Mouse (Mus musculus): ENCODE measurements around the gene Cbln1. TPM values are rescaled to one million over a fixed set of nuclear protein-coding genes. Genes with fewer than 3 reads are reported as not detected.

Cbln1 gene
- polyA plus RNA-seq, 1 experiment from 2014 or later: not detected

DNA sequence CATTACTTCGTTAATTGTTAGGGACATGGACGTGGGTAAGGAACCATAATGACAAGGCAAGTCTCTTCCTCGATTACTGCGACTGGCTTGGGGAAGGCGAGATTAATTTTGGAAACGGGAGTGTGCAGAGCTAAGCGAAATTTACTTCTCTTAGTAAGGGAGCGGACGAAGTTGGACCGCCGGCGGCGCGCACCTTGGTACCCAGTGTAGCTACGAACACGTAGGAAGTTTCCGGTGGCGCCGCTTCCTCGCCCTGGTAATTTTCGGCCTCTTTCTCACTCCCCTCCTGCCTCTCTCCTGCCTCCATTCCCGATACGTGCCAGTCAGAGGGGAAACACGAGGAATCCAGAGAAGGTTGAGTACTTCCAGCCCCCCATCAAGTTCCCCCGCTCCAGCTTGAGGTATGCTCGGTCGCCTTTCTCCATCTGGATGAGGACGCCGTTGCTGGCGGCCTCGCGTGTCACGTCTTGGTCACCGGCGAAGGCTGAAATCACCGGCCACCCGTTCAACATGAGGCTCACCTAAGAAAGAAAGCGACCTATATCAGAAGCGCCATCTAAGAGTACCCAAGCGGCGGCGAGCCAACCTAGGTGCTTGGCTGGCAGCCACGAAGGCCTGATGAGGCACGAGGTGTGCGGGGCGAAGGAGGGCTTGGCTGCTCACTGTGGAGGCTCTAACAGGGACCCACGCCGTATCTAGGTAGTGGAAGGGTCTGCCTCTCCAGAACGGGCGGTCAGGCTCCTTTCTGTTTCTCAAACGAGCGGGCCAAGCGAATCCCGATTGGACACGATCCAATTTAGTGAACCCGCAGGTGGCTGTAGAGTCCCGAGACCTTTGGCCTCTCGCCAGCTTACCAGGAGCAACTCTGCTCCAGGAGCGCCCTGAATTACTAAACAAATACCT is 2.2 kb downstream of the Cbln1 start:
- no peak for ATAC-seq (replicated peaks; ENCODE audit: insufficient number of reproducible peaks, insufficient read depth, low FRiP score, low read depth)
- 1% methylated on average over 59 of the region's 59 CpGs for WGBS
- H3K4me2 ChIP-seq: peak overlapping the region; percentile 96
- no peak overlapping the region for H3K9ac ChIP-seq
- H3K4me1 ChIP-seq (replicated peaks): peaks cover 45% of the 10 kb centered on the region
- peaks cover 96% of the 10 kb centered on the region for H3K27me3 ChIP-seq
- H3K27ac ChIP-seq: no peak overlapping the region
- H3K4me3 ChIP-seq: peak overlapping the region; percentile 38
- no peaks in the 10 kb centered on the region for H3K9me3 ChIP-seq (replicated peaks)
- H3K36me3 ChIP-seq: no peaks in the 10 kb centered on the region

DNA sequence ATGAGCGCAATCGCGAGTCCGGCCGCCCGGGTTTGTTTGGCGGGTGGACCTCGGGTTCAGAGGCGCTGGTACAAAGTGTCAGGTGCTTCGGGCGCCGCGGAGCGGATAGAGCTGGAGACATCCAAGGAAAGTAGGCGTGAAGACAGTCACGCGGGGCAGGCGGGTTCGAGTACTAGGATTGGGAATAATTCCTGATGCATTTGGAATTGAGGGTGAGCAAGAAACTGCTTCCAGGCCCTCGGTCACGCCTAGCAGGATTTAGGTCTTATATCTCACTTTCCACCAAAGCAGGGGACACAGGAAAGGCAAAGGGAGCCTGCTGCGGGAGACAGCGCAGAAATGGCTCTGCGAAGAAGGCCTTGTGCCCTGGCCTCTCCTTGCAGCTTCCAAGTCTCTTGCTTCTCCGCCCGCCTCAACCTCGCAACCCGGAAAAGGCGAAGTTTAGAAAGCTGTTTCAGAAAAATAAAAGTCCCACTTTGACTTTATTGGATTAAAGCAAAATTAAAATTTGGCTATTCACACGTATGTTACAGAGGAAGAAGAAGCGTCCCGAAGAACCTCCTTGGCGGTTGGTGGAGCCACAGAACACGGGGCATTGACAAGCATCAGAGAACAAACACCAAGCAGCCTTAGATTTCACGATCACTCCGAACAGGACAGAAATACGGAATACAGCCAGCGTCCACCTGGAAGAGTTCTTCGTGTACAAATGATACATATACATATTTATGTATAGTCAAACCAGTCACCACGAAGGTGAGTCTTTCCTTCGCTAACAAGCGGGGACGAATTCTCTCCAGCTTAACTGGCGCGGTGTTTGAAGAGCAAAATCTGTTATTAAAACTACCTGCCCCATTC is 3.2 kb downstream of the Cbln1 start:
- ATAC-seq (replicated peaks; ENCODE audit: insufficient number of reproducible peaks, insufficient read depth, low FRiP score, low read depth): no peak
- Histone ChIP-seq H3K4me2 (peak overlapping the region; percentile 20), H3K9ac (no peak overlapping the region), H3K9me3 (replicated peaks) (no peaks in the 10 kb centered on the region), H3K4me3 (peak overlapping the region; percentile 5; the same call in 1 of the 2 replicates), H3K36me3 (no peaks in the 10 kb centered on the region), H3K27me3 (peaks cover 95% of the 10 kb centered on the region), H3K4me1 (replicated peaks) (peaks cover 45% of the 10 kb centered on the region), H3K27ac (no peak overlapping the region)
- 4% methylated on average over 45 of the region's 45 CpGs for WGBS

DNA sequence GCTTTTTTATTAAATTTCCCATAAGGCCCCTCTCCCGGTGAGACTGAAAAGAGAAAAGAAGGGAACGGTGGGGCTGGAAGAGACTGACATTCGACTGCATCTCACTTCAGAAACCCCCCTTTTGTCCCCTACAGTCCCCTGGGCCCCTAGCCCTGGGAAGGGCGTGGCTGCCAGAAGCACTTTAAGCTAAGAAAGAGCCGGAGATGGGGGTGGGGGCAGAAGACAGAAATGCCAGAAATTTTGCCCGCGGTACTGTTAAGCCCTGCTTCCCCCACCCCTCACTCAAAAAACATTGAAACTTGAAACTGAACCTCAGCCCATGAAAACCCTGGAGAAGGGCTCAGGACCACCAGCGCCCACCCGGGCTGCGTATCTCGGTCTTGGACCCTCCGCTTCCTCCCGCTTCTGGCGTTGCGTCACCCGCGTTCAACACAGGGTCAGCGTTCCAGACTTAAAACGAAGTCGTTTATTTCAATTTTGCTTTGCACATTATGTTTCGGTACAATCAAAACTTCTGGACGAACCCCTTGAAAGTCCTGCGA is 3.9 kb downstream of the Cbln1 start:
- Histone ChIP-seq H3K4me2 (peak overlapping the region; percentile 20; the same call in 1 of the 2 replicates), H3K27me3 (peaks cover 88% of the 10 kb centered on the region), H3K36me3 (no peaks in the 10 kb centered on the region), H3K4me3 (peak overlapping the region; percentile 5; the same call in 1 of the 2 replicates), H3K27ac (no peak overlapping the region), H3K4me1 (replicated peaks) (peaks cover 45% of the 10 kb centered on the region), H3K9me3 (replicated peaks) (no peaks in the 10 kb centered on the region), H3K9ac (no peak overlapping the region)
- ATAC-seq (replicated peaks; ENCODE audit: insufficient number of reproducible peaks, insufficient read depth, low FRiP score, low read depth): no peak
- WGBS: 1% methylated on average over 23 of the region's 23 CpGs

DNA sequence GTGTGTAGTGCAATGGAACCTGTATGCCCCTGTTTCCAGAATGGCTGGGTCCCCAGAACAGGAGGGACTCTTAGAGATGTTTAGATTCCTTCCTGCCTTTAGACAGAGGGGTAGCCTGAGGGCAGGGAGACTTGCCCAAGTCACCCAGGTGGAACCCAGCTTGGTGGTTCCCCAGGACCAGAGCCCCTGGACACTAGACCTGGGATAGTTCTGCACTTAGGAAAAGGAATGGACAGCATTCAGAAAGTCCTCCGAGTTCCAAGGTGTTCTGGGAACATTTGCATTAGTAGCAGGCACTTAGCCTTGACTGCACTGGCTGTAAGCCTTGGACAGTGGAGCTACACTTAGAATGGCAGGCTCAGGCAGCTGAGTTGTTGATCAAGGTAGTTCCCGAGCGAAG is 4.5 kb downstream of the Cbln1 start:
- no peak overlapping the region for H3K9ac ChIP-seq
- no peak overlapping the region for H3K4me3 ChIP-seq
- H3K4me1 ChIP-seq (replicated peaks): peaks cover 39% of the 10 kb centered on the region
- ATAC-seq (replicated peaks; ENCODE audit: insufficient number of reproducible peaks, insufficient read depth, low FRiP score, low read depth): no peak
- WGBS: 28% methylated on average over 3 of the region's 3 CpGs
- H3K27ac ChIP-seq: no peak overlapping the region
- no peak overlapping the region for H3K4me2 ChIP-seq
- no peaks in the 10 kb centered on the region for H3K36me3 ChIP-seq
- H3K9me3 ChIP-seq (replicated peaks): no peaks in the 10 kb centered on the region
- peaks cover 82% of the 10 kb centered on the region for H3K27me3 ChIP-seq

DNA sequence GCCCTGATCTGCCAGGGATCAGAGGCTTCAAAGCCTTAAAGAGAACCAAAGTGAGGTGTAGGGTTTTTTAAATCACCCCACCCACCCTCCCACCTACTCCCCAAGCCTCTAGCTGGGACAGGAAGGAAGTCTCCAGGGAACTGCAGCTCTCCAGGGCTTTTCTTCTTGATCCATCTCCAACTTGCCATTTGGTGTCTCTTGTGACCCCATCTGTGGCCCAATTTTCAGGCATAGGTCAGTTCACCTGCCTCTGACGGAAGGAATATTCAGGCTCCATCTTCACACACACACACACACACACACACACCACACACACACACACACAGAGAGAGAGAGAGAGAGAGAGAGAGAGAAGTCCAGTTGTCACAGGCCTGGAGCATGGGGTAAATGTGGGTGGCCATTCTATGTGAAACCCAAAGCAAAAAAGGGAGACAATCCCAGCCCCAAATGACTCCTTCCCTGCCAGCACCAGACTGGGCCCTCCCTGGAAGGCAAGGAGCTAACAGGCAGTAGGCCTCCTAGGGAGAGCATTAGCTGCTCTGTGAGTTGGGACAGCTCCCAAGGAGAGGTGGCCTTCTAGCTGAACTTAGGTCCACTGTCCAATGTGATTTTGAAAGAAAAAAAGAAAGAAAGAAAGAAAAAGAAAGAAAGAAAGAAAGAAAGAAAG is 5.3 kb downstream of the Cbln1 start:
- H3K27ac ChIP-seq: no peak overlapping the region
- H3K4me1 ChIP-seq (replicated peaks): peaks cover 33% of the 10 kb centered on the region
- 88% methylated on average over 1 of the region's 1 CpGs for WGBS
- H3K36me3 ChIP-seq: no peaks in the 10 kb centered on the region
- ATAC-seq (replicated peaks; ENCODE audit: insufficient number of reproducible peaks, insufficient read depth, low FRiP score, low read depth): no peak
- H3K4me3 ChIP-seq: no peak overlapping the region
- H3K27me3 ChIP-seq: peaks cover 75% of the 10 kb centered on the region
- H3K4me2 ChIP-seq: no peak overlapping the region
- H3K9me3 ChIP-seq (replicated peaks): no peaks in the 10 kb centered on the region
- no peak overlapping the region for H3K9ac ChIP-seq

DNA sequence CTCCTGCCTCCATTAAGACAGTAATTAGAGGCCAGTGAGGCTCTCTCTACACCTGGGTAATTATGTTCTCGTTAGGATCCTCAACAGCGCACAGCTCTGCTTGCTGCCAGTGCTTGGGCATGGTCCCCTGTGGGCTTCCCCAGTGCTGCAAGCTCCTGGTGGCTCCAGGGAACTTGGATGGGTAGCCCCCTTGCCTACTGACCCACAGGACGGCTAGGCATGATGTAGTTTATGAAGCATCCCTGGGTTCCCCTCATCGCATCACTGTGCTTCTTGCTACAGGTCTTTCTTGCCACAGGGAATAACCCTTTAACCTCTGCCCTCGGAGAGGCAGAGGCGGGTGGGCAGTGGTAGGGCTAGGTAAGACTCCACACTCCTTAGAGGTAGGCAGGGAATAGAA is 6.1 kb downstream of the Cbln1 start:
- H3K4me2 ChIP-seq: no peak overlapping the region
- H3K4me1 ChIP-seq (replicated peaks): peaks cover 25% of the 10 kb centered on the region
- ATAC-seq (replicated peaks; ENCODE audit: insufficient number of reproducible peaks, insufficient read depth, low FRiP score, low read depth): no peak
- 55% methylated on average over 6 of the region's 6 CpGs for WGBS
- no peak overlapping the region for H3K4me3 ChIP-seq
- H3K9me3 ChIP-seq (replicated peaks): no peaks in the 10 kb centered on the region
- no peak overlapping the region for H3K9ac ChIP-seq
- peaks cover 67% of the 10 kb centered on the region for H3K27me3 ChIP-seq
- H3K27ac ChIP-seq: no peak overlapping the region
- H3K36me3 ChIP-seq: no peaks in the 10 kb centered on the region

DNA sequence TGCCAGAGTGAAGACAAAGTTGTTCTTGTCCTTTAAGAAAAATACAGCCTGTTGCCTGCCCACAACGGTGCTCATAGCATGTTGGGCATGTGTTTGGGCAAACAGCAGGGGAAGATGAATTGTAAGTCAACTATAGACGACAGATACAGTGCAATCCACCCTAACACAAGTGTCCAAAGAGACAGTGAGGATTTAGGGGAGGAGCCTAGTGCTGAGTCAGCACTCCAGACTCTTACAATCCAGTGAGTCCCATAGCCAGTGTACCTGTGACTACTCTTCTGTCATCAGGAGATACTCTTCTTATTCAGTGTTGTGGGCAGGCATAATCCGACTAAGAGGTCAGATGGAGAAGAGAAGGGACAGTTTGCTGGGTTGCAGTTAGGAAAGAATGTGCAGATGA is 8.0 kb downstream of the Cbln1 start:
- Histone ChIP-seq H3K9me3 (replicated peaks) (no peaks in the 10 kb centered on the region), H3K4me2 (no peak overlapping the region), H3K4me1 (replicated peaks) (peaks cover 9% of the 10 kb centered on the region), H3K27me3 (peaks cover 50% of the 10 kb centered on the region), H3K27ac (no peak overlapping the region), H3K36me3 (no peaks in the 10 kb centered on the region), H3K4me3 (no peak overlapping the region), H3K9ac (no peak overlapping the region)
- WGBS: 70% methylated on average over 3 of the region's 3 CpGs
- no peak for ATAC-seq (replicated peaks; ENCODE audit: insufficient number of reproducible peaks, insufficient read depth, low FRiP score, low read depth)

DNA sequence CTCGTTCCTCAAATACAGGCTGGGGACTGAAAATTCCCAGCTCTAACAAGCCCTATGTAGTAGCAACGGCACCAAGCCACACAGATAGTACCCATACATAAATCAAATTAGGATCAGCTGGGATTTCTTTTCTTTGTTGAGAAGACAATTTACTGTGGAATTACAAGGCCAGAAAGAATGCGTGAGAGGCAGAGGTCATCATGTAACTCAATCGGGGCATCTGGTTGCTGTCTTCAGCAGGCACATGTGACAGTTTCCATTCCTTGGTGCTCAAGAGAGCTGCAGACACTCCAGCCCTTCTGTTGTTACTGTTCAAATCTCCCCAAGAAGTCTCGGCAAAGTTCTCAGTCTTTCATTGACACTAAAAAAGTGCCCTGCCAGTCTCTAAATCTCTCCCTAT is 10.6 kb downstream of the Cbln1 start:
- Histone ChIP-seq H3K9me3 (replicated peaks) (no peaks in the 10 kb centered on the region), H3K27ac (no peak overlapping the region), H3K36me3 (no peaks in the 10 kb centered on the region), H3K4me1 (replicated peaks) (no peaks in the 10 kb centered on the region), H3K27me3 (peaks cover 24% of the 10 kb centered on the region), H3K4me2 (no peak overlapping the region), H3K9ac (no peak overlapping the region), H3K4me3 (no peak overlapping the region)
- ATAC-seq (replicated peaks; ENCODE audit: insufficient number of reproducible peaks, insufficient read depth, low FRiP score, low read depth): no peak
- 26% methylated on average over 5 of the region's 5 CpGs for WGBS

DNA sequence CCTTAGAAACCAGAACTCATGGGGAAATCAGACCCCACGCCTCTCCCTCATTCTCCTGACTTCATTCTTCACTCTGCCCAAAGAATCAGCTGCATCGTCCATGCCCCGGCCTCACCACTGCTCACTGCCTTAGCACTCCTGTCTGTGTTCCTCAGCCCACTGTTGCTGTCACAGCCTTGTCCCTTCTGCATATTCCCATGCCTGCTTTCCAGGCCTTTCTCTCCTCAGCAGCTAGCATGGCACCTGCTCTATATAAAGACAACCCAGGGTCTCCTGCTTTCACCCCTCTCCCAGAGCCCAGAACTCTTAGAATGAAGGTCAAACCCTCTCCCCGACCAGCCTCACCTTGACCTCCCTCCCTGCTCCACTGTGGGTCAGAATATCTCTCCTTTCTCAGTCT is 15.5 kb downstream of the Cbln1 start:
- H3K4me3 ChIP-seq: no peak overlapping the region

DNA sequence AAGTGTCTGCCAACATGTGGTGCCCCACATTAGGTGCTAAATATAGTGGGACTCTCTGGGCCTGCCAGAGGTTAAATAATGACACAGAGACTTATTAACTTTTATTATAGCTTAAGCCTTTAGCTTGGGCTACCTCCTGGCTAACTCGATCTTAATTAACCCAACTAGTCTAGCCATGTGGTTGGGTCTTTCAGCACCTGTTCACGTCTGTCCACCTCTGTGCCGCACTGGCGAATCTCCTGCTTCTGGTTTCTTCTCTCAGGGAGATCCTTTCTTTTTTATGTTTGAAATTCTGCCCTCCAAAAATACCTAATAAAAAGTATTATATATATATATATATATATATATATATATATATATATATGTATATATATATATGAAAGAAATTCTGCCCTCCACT is 19.6 kb downstream of the Cbln1 start:
- H3K9ac ChIP-seq: no peak overlapping the region
- no peak for ATAC-seq (replicated peaks; ENCODE audit: insufficient number of reproducible peaks, insufficient read depth, low FRiP score, low read depth)
- peaks cover 19% of the 10 kb centered on the region for H3K4me1 ChIP-seq (replicated peaks)
- no peak overlapping the region for H3K27ac ChIP-seq
- no peak overlapping the region for H3K4me2 ChIP-seq
- H3K27me3 ChIP-seq: no peaks in the 10 kb centered on the region
- 80% methylated on average over 4 of the region's 4 CpGs for WGBS
- no peak overlapping the region for H3K4me3 ChIP-seq
- H3K9me3 ChIP-seq (replicated peaks): no peaks in the 10 kb centered on the region
- H3K36me3 ChIP-seq: no peaks in the 10 kb centered on the region

More for the DNA sequence above, 15.5 kb downstream of the Cbln1 start:
- ATAC-seq (replicated peaks; ENCODE audit: insufficient number of reproducible peaks, insufficient read depth, low FRiP score, low read depth): no peak
- H3K4me1 ChIP-seq (replicated peaks): peaks cover 15% of the 10 kb centered on the region
- H3K4me2 ChIP-seq: no peak overlapping the region
- H3K9me3 ChIP-seq (replicated peaks): no peaks in the 10 kb centered on the region
- H3K9ac ChIP-seq: no peak overlapping the region
- 75% methylated on average over 4 of the region's 4 CpGs for WGBS
- no peaks in the 10 kb centered on the region for H3K27me3 ChIP-seq
- no peak overlapping the region for H3K27ac ChIP-seq
- H3K36me3 ChIP-seq: no peaks in the 10 kb centered on the region

DNA sequence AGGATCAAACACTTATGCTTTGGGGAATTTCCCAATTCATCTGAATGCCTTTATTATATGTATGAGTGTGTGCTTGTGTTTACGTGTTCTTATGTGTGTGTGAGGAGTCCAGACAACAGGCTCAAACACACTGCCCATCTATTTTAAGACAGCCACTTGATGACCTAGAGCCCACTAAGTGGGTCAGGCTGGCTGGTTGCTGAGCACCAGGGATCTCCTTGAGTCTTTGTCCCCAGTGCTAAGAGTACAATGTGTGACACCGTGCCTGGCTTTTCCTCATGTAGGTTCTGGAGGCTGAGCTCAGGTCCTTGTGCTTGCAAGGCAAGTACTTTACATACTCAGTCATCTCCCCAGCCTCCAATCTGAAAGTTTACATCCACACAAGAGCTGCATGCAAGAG is 20.7 kb downstream of the Cbln1 start:
- no peak overlapping the region for H3K4me2 ChIP-seq
- H3K36me3 ChIP-seq: no peaks in the 10 kb centered on the region
- H3K9ac ChIP-seq: no peak overlapping the region
- ATAC-seq (replicated peaks; ENCODE audit: insufficient number of reproducible peaks, insufficient read depth, low FRiP score, low read depth): peak; percentile 67; the same call in 1 of the 2 replicates
- H3K4me3 ChIP-seq: no peak overlapping the region
- 37% methylated on average over 2 of the region's 2 CpGs for WGBS
- H3K4me1 ChIP-seq (replicated peaks): peaks cover 19% of the 10 kb centered on the region
- no peaks in the 10 kb centered on the region for H3K27me3 ChIP-seq
- H3K27ac ChIP-seq: peak overlapping the region; percentile 13; the same call in 1 of the 2 replicates
- H3K9me3 ChIP-seq (replicated peaks): no peaks in the 10 kb centered on the region
